Mouse (Mus musculus) retina, embryonic 14.5 days (tissue): ENCODE measurements at regions not wholly inside any gene's neighbourhood (a gene's known extent, or its start where the extent isn't known, plus 50 kb on each side); places are given as distances from the start of the nearest gene placed in this dataset.
A peak's percentile ranks its signal among the peaks of the same experiment; 100 is the strongest.
"Not testable (repeated sequence)": the region's sequence is repeated elsewhere in the genome, so short reads cannot be mapped to it uniquely, and the experiment has no call there.

Experiments used
- DNase-seq: peaks from one replicate; pipeline ENCODE4 v3.0.0-alpha.2; 2015; ENCODE audit warnings: low spot score

- DNase-seq = no peak
Observed at GRCm38 (mm10) chr12:65420127-65420526, 194.8 kb downstream of the Wdr20rt start.

GRCm38 (mm10) chr12:65424506-65424905, 199.2 kb downstream of the Wdr20rt start:
- no peak for DNase-seq

GRCm38 (mm10) chr12:65425440-65425839, 200.1 kb downstream of the Wdr20rt start:
- no peak for DNase-seq

- no peak for DNase-seq
Observed at GRCm38 (mm10) chr12:65426884-65427283, 201.6 kb downstream of the Wdr20rt start.

- peak; percentile 38 for DNase-seq
Observed at GRCm38 (mm10) chr12:65428214-65428981, 203.1 kb downstream of the Wdr20rt start.

- DNase-seq = no peak
Observed at GRCm38 (mm10) chr12:65450845-65451244, 225.5 kb downstream of the Wdr20rt start.

- no peak for DNase-seq
Observed at GRCm38 (mm10) chr12:65455683-65456082, 230.4 kb downstream of the Wdr20rt start.

GRCm38 (mm10) chr12:65456956-65457355, 231.6 kb downstream of the Wdr20rt start:
- DNase-seq = no peak

GRCm38 (mm10) chr12:65464246-65464645, 238.9 kb downstream of the Wdr20rt start:
- no peak for DNase-seq

- not testable (repeated sequence) for DNase-seq
Observed at GRCm38 (mm10) chr12:65478674-65479073, 253.4 kb downstream of the Wdr20rt start.

GRCm38 (mm10) chr12:65480829-65481228, 255.5 kb downstream of the Wdr20rt start:
- DNase-seq = no peak

GRCm38 (mm10) chr12:65491092-65491491, 265.8 kb downstream of the Wdr20rt start:
- DNase-seq = no peak

GRCm38 (mm10) chr12:65494388-65495030, 269.2 kb downstream of the Wdr20rt start:
- DNase-seq = no peak

GRCm38 (mm10) chr12:65496613-65497012, 271.3 kb downstream of the Wdr20rt start:
- no peak for DNase-seq

- DNase-seq = no peak
Observed at GRCm38 (mm10) chr12:65497602-65498001, 272.3 kb downstream of the Wdr20rt start.

GRCm38 (mm10) chr12:65501459-65501858, 276.1 kb downstream of the Wdr20rt start:
- DNase-seq = no peak

GRCm38 (mm10) chr12:65502045-65502444, 276.7 kb downstream of the Wdr20rt start:
- no peak for DNase-seq

- no peak for DNase-seq
Observed at GRCm38 (mm10) chr12:65513070-65513469, 287.8 kb downstream of the Wdr20rt start.

- DNase-seq = no peak
Observed at GRCm38 (mm10) chr12:65534142-65534690, 308.9 kb downstream of the Wdr20rt start.

GRCm38 (mm10) chr12:65548301-65548700, 323.0 kb downstream of the Wdr20rt start:
- no peak for DNase-seq

- DNase-seq = peak; percentile 8
Observed at GRCm38 (mm10) chr12:65552230-65552629, 326.9 kb downstream of the Wdr20rt start.

- no peak for DNase-seq
Observed at GRCm38 (mm10) chr12:65559036-65559435, 333.7 kb downstream of the Wdr20rt start.

GRCm38 (mm10) chr12:65559809-65560208, 334.5 kb downstream of the Wdr20rt start:
- DNase-seq = no peak
